Mouse (Mus musculus) ES-Bruce4 (cell line): ENCODE results near the gene Nms. TPM values are rescaled to one million over a fixed set of nuclear protein-coding genes. Genes with fewer than 3 reads are reported as not detected.

Experiments used
- H3K27ac ChIP-seq: 2 replicates; pipeline ENCODE4 v1.5.1; 2012; ENCODE audit warnings: low read length, inconsistent platforms; ENCODE audit not compliant: insufficient read depth
- H3K27me3 ChIP-seq: 2 replicates; pipeline ENCODE4 v1.6.1; 2012; ENCODE audit warnings: mild to moderate bottlenecking, low read length, inconsistent platforms; ENCODE audit not compliant: control insufficient read depth, poor library complexity, insufficient read depth, severe bottlenecking
- H3K36me3 ChIP-seq: 2 replicates; pipeline ENCODE4 v1.6.1; 2012; ENCODE audit warnings: inconsistent platforms, mild to moderate bottlenecking, low read length, moderate library complexity; ENCODE audit not compliant: control insufficient read depth, poor library complexity, insufficient read depth, severe bottlenecking
- H3K4me1 ChIP-seq: one replicate; pipeline ENCODE4 v1.8.1; 2011; ENCODE audit warnings: low read length; ENCODE audit not compliant: control insufficient read depth, insufficient read depth
- H3K4me3 ChIP-seq: 2 replicates; pipeline ENCODE4 v1.5.1; 2011; ENCODE audit warnings: low read depth, mild to moderate bottlenecking, low read length
- H3K9ac ChIP-seq: 2 replicates; pipeline ENCODE4 v1.6.1; 2012; ENCODE audit warnings: low read depth, mild to moderate bottlenecking, inconsistent platforms; ENCODE audit not compliant: poor library complexity, severe bottlenecking
- H3K9me3 ChIP-seq: replicated peaks from 2 replicates; pipeline ENCODE4 v1.6.1; 2012; ENCODE audit warnings: mild to moderate bottlenecking, low read length, inconsistent platforms; ENCODE audit not compliant: control insufficient read depth, poor library complexity, insufficient read depth, severe bottlenecking
- CTCF ChIP-seq: IDR thresholded peaks from one replicate; pipeline ENCODE4 v1.8.1; 2011; ENCODE audit warnings: low read depth, low read length
- EP300 ChIP-seq: IDR thresholded peaks from 2 replicates; pipeline ENCODE4 v1.6.1; 2011; ENCODE audit warnings: low read depth, low read length; ENCODE audit not compliant: insufficient read depth
- POLR2A ChIP-seq: IDR thresholded peaks from one replicate; pipeline ENCODE4 v1.8.1; 2011; ENCODE audit warnings: low read length; ENCODE audit not compliant: insufficient read depth
- polyA plus RNA-seq: library from polyadenylated mRNA; stranded (reverse); fragments of >200 nt; gene quantifications from 2 replicates; pipeline ENCODE4 v1.2.4, GENCODE M21; 2011; ENCODE audit warnings: low read depth; ENCODE audit not compliant: missing spikeins, insufficient read depth, insufficient read length

Gene Nms
- polyA plus RNA-seq, 1 experiment: not detected

DNA sequence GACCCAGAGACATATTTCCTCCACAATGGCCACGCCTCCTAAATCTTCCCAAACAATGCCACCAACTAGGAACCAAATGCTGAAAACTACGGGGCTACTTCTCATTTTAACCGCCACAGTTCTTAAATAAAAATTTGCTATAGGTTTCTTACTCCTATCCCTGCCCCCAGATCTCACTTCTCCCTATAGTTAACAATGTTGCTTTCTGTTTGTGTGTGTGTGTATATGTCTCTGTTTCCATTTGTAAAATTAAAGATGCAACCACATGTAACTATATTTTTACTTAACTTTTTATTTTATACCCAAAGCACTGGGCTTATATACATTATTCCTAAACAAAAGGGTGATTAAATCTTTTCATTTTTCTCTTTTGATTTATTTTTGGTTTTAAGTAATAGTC is 46.4 kb downstream of the Nms start, which contains the start of gene Pdcl3:
Gene Pdcl3, plus strand, starts transcription at position 301 of the 400 bp plus-strand sequence.
- Histone ChIP-seq H3K4me1 (no peaks in the 10 kb centered on the region), H3K4me3 (no peak within 1 kb of the TSS), H3K9ac (no peak within 1 kb of the TSS), H3K27me3 (no peaks in the 10 kb centered on the region), H3K36me3 (no peaks in the 10 kb centered on the region), H3K27ac (no peak within 1 kb of the TSS), H3K9me3 (no peaks in the 10 kb centered on the region)
- no peak for TF ChIP-seq CTCF
- no peak for TF ChIP-seq POLR2A
- TF ChIP-seq EP300: no peak

DNA sequence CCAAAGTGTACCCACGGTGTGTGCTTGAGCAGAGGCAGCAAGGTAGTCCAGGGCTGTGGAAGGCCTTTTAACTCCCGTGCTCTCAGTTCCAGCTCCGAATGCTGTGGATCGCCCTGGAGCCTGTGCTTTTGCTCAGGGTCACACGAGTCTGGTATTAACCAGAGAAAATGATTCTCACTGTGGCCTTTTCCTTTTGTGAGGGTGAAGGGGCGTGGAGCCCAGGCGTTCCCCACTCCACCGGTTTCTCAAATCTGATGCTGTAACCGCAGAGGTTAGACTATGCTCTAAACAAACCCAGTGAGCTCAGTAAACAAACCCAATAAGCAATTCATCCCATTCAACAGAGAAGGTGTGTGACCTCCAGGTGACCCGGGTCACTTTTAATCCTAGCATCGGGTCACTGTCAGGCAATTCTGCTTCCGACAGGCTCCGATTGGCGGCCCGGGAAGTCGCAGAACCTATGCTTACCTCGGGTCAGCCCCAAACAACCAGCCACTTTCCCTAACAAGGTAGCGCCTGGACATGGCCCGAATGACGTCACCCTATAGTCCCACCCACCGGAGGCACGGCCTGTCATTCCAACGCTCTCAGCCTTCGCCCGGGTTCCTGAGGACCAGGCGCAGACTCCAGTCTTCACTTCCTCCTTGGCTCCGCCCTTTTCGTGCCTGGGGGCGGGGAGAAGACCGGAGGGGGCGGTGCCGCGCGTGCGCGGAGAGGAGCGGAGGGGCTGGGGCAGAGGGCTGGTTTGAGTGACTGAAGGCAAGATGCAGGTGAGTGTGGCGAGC is 48.3 kb downstream of the Nms start:
- no peaks in the 10 kb centered on the region for H3K4me1 ChIP-seq
- peak overlapping the region; percentile 67 for H3K9ac ChIP-seq
- H3K27me3 ChIP-seq: no peaks in the 10 kb centered on the region
- peak overlapping the region; percentile 69 for H3K27ac ChIP-seq
- H3K9me3 ChIP-seq: no peaks in the 10 kb centered on the region
- H3K36me3 ChIP-seq: 0 out of 2 replicates have a peak, but pooled peaks cover 2% of the 10 kb centered on the region
- H3K4me3 ChIP-seq: peak overlapping the region; percentile 95
- TF ChIP-seq CTCF (no peak), EP300 (no peak), POLR2A (peak; percentile 36)

DNA sequence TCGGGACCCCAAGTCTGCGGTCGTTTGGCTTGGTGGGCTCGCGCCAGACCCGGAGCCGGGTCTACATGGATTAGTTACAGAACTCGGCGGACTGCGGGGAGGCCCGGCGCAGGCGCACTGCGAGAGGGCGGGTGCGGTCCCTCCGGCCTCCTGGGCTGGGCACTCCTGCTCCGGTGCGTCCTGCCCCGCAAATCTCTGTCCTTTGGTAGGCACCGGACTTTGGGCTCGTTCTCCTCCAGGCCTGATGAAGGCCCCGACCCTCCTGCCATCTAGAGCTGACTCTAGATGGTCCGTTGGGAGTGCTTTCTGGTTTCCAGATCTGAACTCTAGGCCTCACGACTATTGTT is 48.9 kb downstream of the Nms start:
- no peaks in the 10 kb centered on the region for H3K9me3 ChIP-seq
- TF ChIP-seq POLR2A: no peak
- peak overlapping the region; percentile 48 for H3K9ac ChIP-seq
- no peaks in the 10 kb centered on the region for H3K27me3 ChIP-seq
- peak overlapping the region; percentile 95 for H3K4me3 ChIP-seq
- 0 out of 2 replicates have a peak, but pooled peaks cover 2% of the 10 kb centered on the region for H3K36me3 ChIP-seq
- no peak overlapping the region for H3K27ac ChIP-seq
- H3K4me1 ChIP-seq: no peaks in the 10 kb centered on the region

DNA sequence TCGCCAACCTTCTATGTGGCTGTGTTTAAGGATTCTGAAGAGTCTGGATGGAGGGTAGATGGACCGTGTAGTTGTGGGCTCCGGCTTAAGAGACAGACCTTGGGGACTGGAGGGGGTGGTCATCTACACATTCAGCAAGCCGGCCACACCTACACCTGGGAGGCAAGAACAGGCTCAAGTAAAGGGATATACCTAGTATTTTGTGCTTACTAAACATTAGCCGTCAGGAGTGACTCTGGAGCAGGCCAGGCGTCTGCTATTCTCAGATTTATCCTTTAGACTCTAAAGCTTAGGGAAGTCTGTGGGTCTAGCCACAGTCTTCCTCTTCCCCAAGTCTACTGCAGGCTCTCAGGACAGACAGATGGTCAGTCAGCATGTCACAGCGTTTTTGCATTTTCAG is 49.4 kb downstream of the Nms start:
- Histone ChIP-seq H3K36me3 (0 out of 2 replicates have a peak, but pooled peaks cover 2% of the 10 kb centered on the region), H3K4me3 (peak overlapping the region; percentile 72), H3K27ac (no peak overlapping the region), H3K27me3 (no peaks in the 10 kb centered on the region), H3K9ac (peak overlapping the region; percentile 48), H3K9me3 (no peaks in the 10 kb centered on the region), H3K4me1 (no peaks in the 10 kb centered on the region)
- TF ChIP-seq CTCF: no peak
- TF ChIP-seq POLR2A: no peak
- no peak for TF ChIP-seq EP300

DNA sequence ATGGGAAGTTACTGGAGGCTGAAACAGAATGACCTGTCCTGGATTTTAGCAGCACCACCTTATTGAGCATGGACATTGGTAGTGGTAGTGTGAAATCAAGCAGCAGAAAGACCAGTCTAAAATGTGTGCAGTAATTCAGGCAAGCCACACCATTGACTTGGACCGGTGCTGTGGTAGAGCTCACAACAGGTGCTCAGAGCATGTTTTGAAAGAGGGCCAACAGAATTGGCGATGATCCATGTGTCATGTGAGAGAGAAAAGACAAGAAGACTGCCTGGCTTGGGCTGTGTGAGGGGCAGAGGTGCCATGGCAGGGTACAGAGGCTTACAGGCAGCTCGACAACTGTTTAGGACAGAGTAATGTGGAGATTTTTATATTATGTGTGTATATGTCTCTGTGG is 53.4 kb downstream of the Nms start:
- no peak overlapping the region for H3K4me3 ChIP-seq
- H3K27me3 ChIP-seq: no peaks in the 10 kb centered on the region
- TF ChIP-seq EP300: no peak
- no peak for TF ChIP-seq CTCF
- no peak for TF ChIP-seq POLR2A
- no peak overlapping the region for H3K27ac ChIP-seq
- H3K9ac ChIP-seq: no peak overlapping the region
- H3K9me3 ChIP-seq: no peaks in the 10 kb centered on the region
- peaks cover 20% of the 10 kb centered on the region for H3K36me3 ChIP-seq
- H3K4me1 ChIP-seq: no peaks in the 10 kb centered on the region

Other genes with a start within 250 kb of the Nms start
- 0.12 and 0.32 TPM in 2 replicates for gene Lonrf2, start 102.4 kb upstream of the Nms start, polyA plus RNA-seq
- gene Chst10, start 41.0 kb upstream of the Nms start, polyA plus RNA-seq: 7.7 and 8.5 TPM in 2 replicates
- 198 and 199 TPM in 2 replicates for gene Pdcl3, start 46.5 kb downstream of the Nms start, polyA plus RNA-seq